Mouse (Mus musculus) spleen, postnatal 4 days (tissue): ENCODE measurements around the gene Camsap2.

ENCODE experiments used
- DNase-seq, 2 experiments: peaks; one replicate each; pipeline ENCODE4 v3.0.0; 2022; ENCODE audit warnings: low spot score in 2 of 2

The Camsap2 gene

DNA sequence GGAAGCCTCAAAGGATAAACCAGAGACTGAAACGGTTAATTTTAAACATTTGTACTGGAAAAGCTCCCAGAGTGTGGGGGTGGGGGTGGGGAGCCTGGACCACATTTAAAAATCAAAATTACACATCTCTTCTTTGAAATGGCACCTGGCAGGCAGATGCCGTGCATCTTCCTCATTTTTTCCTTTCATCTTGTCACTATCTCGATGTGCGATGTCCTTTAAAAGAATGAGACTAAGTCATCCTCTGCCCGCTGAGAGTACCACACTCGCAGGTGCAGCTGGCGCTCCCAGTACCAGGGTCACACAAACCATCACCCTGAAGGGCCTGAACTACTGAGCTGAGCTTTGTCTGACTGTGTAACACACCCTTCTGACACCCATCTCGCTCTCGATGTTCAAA, 87.4 kb downstream of the Camsap2 start:
- DNase-seq, result no peak

- no peak for DNase-seq
These were observed 90.2 kb downstream of the Camsap2 start for GRCm38 (mm10) chr1:136255657-136256056.

DNA sequence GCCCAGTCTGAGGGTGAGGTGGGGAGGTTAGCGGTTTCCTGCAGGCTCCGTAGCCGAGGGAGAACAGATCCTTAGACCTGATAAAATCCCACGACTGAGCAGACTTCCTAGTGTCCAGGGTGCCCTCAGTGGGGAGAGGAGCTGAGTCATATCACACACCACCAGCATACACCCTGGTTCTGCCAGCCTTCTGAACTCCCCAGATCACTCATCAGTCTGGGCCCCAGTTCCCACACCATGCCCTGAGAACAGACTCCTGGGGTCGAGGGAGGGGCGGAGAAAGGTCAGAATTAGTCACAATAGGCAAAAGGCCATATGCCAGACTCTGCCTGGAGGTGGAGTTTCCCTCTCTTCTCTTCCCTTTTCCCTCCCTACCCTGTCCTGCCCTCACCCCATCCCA, 90.7 kb downstream of the Camsap2 start:
- no peak for DNase-seq

DNA sequence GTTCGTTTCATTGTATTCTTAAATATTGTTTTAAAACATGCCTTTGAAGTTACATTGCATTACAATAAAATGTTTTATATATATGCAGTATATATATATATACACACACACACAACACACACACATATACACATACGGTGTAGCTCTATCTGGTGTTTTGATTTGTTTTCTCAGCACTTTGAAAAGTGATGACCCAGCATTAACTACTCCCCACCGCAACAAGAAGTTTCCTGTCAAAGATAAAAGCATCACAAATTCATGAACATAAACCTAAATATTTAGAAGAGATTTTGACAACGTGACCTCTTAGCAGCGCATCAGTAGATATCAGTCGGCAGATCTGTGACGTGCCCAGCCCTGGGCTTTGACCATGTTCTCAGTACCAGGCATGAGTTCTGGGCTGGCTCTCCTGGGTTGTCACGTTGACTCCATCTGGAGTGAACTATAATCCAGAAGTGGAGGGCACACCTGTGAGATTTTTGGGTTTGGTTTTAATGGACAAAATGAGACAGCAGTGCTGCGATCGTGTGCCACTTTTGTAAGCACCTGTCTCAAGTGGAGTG, 91.3 kb downstream of the Camsap2 start:
- no peak for DNase-seq

DNA sequence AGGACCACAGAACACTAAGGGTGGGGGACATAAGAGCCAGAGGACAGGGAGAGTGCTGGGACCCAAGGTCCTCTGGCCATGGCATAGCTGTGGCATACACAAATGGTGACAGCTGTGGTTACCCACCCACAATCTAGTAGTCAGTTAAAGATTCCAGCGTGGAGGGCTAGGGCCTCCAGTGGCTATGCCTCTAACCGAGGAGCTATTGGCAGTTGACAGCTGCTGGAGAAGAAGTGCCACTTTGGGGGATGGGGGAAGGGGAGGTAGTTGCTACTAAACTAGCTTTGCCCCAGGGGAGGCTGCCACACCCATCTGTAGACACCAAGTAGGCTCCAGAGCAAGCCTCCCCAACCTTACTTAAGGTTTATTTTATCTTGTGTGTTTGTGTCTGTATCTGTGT, 92.4 kb downstream of the Camsap2 start:
- peak in 1 of 2 experiments; percentile 32 for DNase-seq

DNA sequence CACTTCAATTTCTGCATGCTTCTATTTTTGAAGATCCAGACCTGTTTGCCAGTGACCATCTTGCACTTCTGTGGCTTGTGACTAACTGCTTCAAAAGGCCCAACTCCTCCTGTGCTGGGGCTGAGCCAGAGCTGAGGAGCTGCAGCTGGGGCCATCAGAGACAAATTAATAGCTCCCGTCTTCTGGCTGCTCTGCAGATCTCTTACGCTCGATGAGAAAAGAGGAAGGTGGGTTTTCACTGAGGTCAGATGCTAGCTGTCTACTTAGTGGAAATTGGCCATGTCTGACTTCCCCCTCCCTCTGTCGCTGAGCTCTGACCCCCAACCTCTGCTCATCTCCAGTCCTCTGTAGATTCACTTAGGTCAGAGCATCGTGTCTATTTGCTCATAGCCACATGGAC, 96.2 kb downstream of the Camsap2 start:
- no peak for DNase-seq

DNA sequence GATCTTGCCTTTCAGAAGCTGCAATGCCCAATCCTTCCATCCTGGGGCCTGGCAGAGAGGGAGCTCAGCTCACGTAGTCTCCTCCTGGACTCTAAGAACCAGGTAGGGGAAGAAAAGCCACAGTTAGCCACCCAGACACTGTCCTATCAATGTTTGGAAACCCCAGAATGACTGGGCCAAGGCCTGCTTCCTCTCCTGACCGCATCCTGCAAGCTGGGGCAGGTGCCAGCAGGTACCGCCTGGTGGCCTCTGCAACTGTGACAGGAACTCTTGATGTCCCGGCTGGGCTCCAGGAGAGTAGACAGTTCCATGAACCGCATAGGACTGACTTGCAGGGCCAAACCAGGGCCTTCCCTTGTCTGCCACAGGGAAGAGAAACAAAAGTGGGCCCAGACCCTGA, 98.5 kb downstream of the Camsap2 start:
- DNase-seq, result no peak

DNA sequence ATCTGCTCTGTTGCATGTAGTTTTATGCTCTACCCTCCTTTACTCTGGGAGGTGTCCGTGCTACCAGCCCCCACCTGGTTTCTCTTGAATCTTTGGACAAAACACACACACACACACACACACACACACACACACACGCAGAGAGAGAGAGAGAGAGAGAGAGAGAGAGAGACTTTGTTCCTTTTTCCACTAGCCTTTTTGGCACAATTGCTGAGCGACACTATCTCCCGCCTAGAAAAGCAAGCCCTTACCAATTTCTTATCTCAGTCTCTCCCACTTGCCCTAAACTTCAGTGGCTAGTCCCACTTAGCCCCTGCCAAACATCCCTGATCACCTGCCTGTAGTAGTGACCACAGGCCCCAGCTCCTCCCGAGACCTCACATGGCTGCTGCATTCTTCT, 101.4 kb downstream of the Camsap2 start:
- no peak for DNase-seq

DNA sequence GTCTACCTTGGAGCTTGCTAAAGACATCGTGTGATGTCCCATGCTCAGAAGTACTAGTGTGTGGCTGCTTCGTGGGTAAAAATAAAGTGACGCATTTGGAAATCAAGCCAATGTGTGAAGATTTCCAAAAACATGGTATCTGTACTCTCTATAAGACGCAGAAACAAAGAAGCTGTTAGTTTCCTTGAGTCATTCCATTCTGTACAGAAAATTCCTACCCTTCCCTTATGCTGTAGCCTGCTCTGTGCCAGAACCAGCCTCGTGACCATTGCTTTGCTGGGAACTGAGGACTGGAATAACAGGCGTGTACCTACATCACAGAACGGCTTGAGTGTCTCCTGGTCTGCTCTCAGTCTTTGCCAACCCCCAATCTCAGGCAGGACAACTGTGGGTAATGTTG, 104.1 kb downstream of the Camsap2 start:
- DNase-seq, result no peak

GRCm38 (mm10) chr1:136238495-136238894, 107.4 kb downstream of the Camsap2 start:
- no peak for DNase-seq

- DNase-seq, result no peak
These were observed 111.3 kb downstream of the Camsap2 start for GRCm38 (mm10) chr1:136234595-136235092.

- no peak for DNase-seq
These were observed 111.9 kb downstream of the Camsap2 start, which contains the start of gene Inava for GRCm38 (mm10) chr1:136233892-136234594. Inava (minus strand) TSS chr1:136234264.

DNA sequence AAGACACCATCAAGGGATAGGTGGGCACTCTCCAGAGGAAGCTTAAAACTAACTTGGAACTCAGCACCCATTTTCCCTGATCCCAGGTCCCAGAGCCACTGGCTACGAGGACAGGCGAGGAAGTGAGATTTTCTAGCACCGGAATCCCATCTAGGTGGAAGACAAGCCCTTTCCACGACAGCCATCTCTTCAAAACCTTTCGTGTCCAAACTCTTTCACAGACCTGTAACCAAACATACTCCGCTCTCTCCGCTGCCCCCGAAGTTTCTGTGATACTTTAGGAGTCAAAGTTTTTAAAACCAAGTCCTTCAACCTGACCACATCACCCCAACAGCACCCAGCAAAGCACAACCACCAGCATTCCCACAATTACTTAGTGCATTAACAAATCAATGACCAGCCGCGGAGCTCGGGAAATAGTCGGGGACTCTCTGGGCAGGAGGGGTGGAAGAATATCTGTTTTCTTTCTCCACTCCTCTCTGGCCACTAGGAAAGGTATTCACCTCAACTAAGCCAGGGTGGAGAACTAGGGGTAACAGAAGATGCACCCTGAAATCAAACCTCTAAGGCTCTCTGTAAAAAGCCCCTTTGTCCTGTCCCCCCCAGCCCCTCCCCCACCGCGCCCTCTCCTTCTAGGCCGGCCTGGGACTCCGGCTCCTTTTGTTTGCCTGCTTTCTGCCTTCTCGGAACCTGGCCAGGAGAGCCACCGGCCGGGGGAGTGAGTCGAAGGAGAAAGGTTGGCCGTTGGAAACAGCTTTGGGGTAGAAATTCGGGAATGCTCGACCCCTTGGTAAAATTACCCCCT, 112.7 kb downstream of the Camsap2 start:
- no peak for DNase-seq

- no peak for DNase-seq
These were observed 113.5 kb downstream of the Camsap2 start for GRCm38 (mm10) chr1:136232285-136232926.

DNA sequence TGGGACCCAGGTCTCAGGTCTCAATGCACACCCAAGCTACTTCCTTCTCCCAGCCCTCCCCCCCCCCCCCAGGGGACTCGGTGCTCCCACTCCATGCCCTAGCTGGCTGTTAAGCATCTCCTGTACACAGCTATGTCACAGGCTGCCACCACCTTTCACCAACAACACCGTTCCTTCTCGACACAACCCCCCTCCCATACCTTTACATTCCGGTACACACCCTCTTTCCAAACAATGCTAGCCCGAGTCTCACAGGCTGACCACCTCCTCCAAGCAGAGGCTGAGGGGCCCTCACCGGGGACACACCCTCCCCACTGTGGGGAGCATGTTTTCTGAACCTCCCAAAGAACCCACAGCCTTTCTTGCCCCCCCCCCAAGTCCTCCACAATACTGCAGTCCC, 114.3 kb downstream of the Camsap2 start:
- DNase-seq, result no peak

GRCm38 (mm10) chr1:136230201-136230600, 115.7 kb downstream of the Camsap2 start:
- no peak for DNase-seq

GRCm38 (mm10) chr1:136229040-136229373, 116.9 kb downstream of the Camsap2 start:
- DNase-seq, result no peak

DNA sequence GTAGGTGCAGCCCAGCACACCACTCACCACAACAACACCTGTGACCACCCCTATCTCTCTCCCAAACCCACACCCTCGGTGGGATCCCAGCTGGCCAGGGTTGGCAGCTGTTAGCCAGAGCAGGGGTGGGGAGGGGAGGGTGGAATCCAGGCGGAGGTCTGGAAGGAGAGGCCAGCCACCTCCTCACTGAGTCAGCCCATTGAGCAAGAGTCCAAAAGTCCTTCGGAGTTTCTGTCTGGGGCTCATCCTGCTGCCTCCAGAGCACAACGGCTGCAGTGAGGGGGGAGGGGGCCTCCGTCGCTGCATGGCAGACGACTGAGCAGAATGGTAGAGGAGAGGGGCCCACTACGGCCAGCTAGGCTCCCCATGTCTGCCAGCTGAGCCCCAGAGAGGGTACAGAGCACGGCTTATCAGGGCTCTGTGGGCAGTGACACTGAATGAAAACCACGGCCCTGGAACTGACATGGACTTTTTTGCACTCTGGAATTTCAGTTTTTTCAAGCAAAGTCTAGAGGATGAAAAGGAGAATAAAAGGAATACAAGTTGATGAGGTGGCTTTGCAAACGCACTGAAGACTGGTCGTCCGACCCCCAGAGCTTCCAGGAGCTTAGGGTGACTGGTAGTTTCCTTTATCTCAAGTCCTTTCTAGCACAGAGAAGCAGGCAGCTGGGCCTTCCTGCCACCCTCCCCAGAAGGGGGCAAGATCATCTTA, 117.4 kb downstream of the Camsap2 start:
- DNase-seq, result no peak

DNA sequence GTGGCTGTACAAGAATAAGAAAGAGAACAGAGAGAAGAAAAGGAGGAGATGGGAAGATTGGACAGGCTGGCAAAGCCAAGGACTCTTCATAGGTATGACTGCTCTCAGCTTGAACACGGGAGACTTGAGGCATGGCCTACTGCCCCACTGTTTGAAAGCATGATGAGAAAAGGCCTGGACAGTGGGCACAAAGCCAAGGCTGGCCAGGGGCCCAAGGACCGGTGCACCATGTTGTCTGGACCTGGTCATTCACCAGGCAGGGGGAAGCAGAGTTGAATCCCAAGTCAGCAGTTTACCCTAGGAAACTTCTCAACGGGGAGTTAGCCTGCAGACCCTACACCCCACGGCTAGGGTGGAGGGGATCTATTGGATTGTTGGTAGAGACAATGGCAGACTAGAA, 118.0 kb downstream of the Camsap2 start:
- DNase-seq, result no peak

DNA sequence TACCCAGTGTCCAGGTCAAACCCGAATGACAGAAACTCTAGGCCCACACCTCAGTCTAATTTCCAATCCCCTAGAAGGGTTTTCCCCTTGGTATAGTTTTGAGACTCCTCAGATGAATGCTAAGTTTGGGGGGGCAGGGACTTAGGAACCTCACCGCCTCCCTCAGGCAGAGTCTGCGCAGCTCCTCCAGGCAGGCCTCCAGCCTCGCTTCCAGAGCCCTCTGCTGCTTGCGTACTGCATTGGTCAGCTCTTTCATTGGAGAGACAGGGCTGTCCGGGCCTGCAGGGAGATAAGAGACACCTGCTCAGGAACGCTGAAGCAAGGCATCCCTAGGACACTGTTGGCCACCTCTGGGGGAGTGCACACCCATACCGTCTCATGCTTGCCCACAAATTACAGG, 119.3 kb downstream of the Camsap2 start:
- no peak for DNase-seq

GRCm38 (mm10) chr1:136225846-136226245, 120.1 kb downstream of the Camsap2 start:
- no peak for DNase-seq
